Mouse (Mus musculus): Measurements from ENCODE around the gene Clip1.

Clip1 gene

DNA sequence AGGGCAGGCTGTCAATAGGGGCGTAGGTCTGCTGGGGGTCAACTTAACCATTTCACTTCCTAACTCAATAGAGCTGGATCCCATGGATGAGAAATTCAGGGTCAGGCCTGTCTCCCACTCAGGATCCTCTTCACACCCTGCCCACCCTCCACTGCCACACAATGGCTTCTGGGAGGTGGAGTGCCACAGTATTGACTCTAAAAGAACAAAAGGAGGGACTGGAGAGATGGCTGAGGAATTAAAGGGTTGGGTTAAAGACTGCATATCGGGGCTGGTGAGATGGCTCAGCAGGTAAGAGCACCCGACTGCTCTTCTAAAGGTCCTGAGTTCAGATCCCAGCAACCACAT, 13.0 kb downstream of the Clip1 start:
- in situ Hi-C loops (cut with MseI, MboI): no loop called here

DNA sequence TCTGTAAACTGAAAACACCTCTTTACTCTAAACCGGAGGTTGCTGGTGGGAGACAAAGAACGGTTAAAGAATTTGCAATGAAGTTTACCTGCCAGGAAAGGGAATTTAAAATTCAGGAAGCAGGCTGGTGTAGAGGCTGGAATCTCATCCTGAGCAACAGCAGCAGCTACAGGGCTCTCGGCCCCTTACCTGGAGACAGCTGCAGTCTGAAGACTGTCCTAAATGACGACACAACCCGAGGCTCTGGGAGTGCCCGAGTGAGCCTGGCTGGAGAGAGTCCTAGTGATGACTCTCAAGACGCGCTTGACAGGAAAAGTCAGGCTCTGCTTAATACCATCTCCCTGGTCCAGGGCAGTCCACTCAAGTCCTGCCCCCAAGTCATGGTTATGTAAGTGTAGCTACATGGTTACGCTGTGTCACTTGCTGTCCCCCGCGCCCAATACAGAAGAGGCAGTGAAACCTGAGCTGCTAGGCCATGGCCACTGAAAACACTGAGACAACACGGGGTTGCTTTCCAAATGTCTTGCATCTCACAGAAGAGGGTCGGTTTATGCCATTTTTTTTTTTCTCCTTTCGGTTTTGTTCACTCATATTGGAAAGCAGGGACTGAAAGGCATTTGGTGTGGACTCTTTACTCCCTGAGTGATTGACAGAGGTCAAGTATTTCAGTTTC, 13.5 kb downstream of the Clip1 start:
- in situ Hi-C loops (cut with MseI, MboI): no loop called here

DNA sequence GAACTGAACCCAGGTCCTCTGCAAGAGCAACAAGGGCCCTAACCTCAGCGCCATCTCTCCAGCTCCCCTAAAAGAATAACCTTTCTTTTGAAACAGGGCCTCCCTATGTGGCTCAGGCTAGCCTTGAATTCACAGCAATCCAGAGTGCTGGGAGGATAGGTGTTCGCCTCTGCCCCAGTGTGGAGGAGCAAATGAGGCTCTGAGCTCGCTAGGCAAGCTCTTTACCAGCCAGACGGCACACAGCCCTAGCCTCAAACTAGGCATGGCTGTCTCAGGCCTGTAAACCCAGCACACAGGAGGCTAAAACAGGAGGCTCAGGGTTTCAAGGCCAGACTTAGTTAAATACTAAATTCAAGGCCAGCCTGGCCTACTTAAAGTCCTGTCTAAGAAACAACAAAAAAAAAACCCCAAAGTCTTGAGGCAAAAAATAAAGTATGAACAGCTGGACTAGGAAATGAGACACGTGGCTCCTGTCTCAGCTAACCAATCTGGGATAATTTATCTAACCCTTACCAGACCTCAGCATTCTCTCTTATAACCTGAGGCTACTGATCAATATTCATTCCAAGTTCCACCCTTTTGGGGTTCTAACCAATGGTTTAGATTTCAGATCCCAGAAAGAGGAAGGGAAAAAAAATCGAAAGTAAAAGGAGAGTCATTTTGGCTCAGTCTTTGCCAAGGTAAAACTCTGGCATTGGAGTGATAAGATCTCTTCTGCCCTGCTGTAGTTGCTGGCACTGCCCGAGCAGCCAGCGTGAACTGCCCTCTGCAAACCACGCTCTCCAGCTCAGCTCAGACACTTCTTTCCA, 14.2 kb downstream of the Clip1 start:
- in situ Hi-C loops (cut with MseI, MboI): no loop called here

DNA sequence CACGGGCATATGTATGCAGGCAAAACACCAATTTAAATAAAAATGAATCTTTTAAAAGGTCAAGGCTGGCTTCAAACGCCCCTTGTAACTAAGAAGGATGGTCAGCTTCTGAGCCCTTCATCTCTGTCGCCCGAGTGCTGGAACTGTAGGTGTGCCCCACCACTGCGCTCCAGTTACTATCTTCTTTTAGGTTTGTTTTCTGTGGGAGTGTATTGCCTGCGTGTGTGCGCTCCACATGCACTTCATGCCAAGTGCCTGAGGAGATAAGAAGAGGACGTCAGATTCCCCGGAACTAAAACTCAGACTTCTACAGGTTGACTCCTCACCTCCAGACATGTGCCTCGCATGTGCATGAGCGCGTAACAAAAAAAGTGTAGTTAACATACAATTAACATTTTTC, 16.5 kb downstream of the Clip1 start:
- in situ Hi-C loops (cut with MseI, MboI): no loop called here

DNA sequence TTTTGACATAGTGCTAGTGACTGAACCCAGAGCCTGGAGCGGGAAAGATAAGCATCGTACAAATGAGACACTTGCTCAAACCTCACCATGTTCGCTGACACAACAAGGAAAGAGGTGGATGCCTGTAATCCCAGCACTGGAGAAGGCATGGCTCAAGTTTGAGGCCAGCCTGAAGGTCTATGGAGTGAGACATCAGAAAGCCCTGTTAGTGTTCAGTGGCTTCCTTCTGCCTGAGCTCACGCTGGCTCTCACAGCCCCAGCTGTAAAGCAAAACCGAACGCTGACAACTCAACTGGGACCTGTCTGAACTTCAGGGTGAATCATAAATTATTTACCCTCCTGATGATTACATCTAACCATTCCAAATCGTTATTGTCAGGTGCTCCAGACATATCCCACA, 18.5 kb downstream of the Clip1 start:
- in situ Hi-C loops (cut with MseI, MboI): no loop called here

DNA sequence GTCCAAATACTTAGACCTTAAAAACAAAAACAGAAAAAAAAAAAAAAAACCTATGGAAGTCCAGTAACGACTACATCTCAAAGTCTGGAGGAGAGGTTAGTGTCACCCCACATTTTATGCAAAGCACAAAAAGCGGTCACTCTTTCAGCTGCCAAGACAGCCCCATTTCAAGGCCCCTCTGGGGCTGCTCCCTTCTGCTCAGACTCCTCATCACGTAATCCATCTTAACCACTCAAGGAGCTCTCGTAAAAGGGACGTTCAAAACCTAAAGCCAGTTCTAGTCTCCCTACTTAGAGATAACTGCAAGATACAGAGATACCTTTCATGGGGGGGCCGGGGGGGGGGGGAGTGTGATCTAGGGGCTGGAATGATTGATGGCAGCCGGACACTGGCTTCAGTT, 20.1 kb downstream of the Clip1 start:
- in situ Hi-C loops (cut with MseI, MboI): no loop called here

DNA sequence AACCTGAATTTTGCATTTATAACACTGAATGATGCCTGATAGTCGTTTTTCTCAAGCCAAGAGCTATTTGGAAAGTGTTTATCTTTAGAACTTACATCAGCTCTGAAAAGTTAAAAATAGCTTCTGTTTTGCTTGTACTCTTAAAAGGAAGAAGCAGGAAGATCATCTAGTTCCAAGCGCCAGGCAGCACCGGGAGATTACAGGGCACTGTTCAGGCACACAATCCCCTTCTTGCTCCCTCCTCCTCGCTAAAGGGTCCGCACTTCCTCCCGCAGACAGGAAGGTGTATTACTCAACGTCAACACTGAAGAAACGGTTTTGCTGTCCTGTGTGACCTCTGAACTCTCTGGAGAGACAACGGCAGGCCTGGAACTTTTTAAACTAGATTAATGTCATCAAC, 22.4 kb downstream of the Clip1 start:
- in situ Hi-C loops (cut with MseI, MboI): no loop called here

DNA sequence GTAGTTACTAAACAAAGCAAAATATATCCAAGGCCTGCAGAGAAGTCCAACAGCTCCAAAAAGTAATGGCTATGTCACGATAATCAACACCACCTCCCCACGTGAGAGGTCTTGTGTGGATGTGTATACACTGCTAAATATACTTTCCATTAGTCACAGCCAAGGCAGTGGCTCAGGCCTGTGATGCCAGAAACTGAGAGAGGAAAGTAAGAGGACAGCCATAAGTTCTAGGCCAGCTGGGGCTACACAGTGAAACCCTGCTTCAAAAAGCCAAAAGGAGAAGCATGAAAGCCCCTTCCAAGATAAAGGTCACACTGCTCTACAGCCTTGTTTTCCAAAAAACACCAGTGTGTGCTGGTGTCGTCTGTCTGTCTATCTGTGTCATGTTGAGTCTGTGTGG, 22.8 kb downstream of the Clip1 start:
- in situ Hi-C loops (cut with MseI, MboI): no loop called here

DNA sequence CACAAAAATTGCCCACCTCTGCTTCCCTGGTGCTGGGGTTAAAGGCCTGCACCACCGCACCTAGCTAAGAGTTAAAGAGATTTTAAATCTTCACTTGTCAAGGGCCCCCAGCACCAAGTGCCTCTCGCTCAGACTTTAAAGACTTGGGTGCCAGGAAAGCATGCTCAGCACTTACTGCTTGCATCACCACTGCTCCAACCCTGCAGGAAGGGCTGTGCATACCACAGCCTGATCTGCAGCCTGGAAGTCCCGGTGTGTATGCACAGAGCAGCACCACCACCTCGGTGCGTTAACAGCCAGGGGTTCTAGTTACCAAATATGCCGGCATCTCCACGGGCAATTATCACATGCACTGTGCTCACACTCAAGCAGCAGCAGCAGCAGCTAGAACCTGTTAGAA, 26.8 kb downstream of the Clip1 start:
- in situ Hi-C loops (cut with MseI, MboI): no loop called here

DNA sequence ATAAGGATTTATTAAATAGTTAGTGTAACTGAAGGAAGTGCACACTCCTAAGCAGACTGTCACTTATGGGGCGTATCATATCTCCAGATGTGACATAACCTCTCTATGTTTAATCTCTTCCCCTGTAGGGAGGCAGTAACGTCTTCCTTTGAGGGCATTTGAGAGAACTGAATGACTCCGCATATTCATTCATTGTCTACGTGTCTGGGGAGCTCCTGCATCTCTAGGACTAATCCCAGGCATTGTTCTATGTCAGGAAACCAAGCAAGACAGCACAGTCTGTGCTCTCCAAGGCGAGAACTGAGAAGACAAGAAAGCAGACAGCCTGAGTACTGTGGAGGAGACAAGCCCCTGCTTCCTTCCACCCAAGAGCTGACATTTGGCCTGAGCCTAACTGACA, 29.5 kb downstream of the Clip1 start:
- in situ Hi-C loops (cut with MseI, MboI): no loop called here

DNA sequence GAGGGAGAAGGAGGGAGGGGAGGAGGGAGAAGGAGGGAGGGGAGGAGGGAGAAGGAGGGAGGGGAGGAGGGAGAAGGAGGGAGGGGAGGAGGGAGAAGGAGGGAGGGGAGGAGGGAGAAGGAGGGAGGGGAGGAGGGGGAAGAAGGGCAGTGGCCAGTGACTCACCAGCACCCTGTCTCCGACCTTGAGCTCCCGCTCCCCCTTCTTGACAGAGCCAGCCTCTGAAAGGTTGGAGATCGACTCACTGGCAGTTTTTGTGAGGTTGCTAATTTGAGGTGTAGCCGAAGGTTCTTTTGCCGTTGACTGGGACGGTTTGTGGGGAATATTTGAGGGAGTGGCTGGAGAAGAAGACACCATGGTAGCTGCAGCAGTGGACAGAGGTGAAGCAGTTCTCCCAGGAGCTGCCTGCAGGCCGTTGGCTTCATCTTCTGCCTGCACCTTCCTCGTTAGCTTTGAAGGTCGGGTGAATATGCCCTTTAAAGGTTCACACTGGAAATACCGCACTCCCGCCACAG, 31.1 kb downstream of the Clip1 start:
- in situ Hi-C loops (cut with MseI, MboI): no loop called here

DNA sequence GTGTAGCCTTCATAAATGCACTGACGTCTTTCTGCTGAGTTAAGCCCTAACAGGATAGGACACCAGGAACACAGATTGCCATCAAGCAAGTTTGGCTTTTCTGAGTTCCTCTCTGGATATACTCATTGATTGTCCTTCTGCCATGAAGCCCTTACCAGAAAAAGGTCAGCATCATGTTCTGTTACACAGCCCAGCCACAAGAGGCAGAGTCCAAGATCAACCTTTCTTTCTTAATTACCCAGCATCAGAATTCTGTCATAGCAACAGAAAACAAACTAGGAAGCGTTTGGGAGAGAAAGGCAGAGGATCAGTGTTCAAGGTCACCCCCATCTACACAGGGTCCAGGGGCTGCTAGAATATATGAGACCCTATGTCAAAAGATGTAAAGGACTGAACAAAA, 33.6 kb downstream of the Clip1 start:
- in situ Hi-C loops (cut with MseI, MboI): no loop called here

DNA sequence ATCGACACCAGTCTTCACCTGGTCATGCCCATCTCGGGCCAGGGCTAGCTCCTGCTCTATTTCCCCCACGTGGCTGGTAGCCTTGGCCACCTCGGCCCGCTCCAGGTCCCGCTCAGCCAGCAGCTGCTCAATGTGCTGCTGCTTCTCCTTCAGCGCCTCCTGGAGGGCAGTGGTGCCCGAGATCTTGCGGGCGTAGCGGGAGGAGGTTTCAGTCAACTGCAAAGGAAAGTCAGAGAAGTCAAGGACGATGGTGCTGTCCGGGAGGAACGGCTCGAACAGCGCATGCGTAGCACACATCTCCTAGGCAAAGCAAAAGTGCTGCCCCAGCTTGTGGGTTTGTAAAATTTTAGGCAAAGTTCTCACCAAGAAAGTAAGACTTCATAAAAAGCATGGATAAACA, 42.0 kb downstream of the Clip1 start:
- in situ Hi-C loops (cut with MseI, MboI): no loop called here

DNA sequence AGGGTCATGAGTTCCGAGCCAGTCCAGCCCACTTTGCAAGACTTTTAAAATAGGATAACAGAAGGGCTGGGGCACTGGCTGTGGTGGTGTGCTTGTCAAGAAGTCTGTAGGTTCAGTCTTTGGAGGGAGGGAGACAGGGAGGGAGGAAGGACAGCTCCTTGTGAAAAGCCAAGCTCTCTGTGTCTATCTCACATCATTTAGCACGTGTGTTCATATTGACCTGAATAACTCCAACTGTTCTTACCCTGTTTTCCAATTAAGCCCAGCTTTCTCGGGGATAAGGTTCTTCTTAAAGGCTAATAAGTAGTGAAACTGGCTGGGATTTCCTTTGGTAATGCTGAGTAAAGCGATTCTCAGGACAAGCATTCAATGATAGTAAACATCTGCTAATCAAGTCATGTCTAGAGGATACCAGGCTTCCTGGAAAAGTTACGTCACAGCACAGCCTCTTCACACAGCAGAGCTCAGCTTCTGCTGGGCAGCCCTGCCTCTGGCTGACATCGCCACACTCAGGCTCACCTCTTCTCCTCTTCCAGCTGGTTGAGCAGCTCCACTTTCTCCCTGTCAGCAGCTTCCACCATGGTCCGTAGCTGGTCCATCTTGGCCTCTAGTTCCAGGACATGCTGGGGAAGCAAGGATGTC, 43.0 kb downstream of the Clip1 start:
- in situ Hi-C loops (cut with MseI, MboI): no loop called here

DNA sequence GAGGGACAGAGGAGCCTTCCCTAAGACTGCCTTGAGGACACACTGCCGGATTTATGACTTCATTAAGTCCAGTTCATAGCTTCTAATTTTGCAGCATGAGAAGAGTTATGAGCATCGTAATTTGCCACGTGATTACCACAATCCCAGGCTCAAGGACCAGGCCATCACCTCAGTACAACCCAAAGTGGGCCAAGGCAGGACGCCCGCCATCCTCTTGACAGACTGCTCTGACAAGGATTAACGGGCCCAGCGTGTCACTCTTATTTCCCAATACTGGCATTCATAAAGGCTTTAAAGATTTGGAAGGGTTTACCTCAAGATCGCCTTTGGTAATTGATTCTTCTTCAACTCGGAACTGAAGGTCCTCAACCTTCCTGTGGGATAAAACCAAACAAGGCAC, 44.2 kb downstream of the Clip1 start:
- in situ Hi-C loops (cut with MseI, MboI): no loop called here

DNA sequence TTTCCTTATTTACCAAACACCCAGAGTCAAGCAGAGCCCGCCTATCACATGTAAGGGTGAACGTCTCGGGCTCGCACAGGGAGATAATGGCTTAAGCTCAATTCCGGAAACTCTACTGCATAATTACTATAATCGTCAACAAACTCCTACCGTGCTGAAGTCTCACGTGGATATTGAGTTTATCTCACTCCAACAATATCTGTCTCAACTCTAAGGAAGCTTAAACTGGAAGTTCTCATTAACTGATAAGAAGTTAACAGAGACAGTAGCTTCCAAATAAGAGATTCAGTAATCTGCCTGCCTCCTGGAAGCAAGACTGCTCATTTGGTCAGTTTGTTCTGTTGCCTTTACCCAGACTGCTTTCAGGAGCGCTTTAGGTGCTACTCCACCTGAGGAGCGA, 53.2 kb downstream of the Clip1 start:
- in situ Hi-C loops (cut with MseI, MboI): loop anchor here in 1 of 2 experiments (5.0 kb wide), 1 partner anchor 66 kb away; no protein-coding TSS in a partner anchor

DNA sequence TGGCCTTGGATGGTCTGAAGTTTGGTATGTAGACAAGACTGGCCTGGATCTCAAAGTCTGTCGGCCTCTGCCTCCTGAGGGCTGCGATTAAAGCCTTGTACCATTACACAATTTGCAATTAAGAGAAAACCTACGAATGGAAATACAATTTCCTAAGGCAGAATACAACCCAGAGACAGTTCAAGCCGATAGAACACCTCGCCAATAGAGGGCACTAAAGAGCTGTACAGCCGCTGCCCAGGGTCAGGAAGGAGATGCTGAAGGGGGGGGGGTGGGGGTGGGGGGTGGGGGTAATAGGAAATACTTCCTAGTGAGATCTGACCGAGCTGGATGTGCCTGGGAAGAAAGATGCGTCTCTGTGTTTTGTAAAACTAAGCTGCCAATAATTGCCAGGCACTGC, 57.8 kb downstream of the Clip1 start:
- in situ Hi-C loops (cut with MseI, MboI): loop anchor here in 1 of 2 experiments (10.0 kb wide), 1 partner anchor 68 kb away; no protein-coding TSS in a partner anchor

DNA sequence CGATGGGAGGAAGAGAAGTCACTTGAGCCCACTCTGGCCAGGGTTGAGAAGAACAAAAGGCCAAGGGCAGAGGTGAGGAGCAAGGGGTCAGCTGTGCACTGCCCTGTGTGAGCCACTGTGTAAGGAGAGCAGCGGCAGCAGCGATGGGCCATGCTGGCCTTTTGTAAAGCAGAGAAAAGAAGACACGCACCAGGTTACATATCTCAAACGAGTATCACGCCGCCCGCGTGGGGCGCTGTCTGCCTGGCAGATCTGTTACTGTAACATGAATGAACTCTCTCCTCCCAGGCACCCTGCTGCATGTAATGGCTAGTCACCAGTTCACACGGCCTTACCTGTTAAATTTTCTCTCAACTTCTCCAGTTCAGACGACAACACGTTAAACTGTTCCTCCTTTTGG, 62.0 kb downstream of the Clip1 start:
- in situ Hi-C loops (cut with MseI, MboI): loop anchor here in 1 of 2 experiments (10.0 kb wide), 1 partner anchor 72 kb away; no protein-coding TSS in a partner anchor

DNA sequence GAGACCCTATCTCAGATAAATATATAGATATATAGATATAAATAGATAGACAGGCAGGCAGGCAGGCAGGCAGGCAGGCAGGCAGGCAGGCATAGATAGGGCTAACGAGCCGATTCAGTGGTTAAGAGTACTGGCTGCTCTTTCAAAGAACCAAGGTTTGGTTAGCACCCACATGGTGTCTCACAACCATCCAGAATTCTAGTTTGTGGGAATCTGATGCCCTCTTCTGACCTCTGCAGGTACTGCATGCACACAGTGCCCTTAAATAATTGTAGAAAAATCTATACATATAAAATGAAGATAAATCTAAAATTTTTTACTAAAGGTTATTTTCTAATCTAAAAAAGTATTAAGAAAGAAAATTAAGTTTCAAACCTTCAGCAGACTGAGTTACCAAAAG, 65.9 kb downstream of the Clip1 start:
- in situ Hi-C loops (cut with MseI, MboI): no loop called here

DNA sequence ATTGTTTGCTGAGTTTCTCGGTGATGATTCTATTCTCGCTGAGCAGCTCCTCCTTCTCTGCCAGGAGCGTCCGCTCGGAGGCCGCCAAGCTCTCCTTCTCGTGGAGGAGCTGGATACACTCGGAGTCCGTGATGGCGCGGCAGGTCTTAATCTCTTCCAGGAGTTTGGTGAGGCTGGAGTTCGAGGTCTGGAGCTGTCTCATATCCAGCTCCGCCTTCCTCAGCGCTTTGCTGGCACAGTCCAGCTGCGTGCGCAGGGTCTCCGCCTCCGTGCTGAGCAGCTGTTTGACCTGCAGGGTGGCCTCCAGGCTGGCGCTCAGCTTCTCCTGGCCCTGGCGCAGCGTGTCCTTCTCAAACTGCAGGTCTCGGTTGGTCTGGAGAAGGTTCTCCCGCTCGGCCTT, 70.2 kb downstream of the Clip1 start:
- in situ Hi-C loops (cut with MseI, MboI): loop anchor here in 1 of 2 experiments (5.0 kb wide), 1 partner anchor 37 kb away; no protein-coding TSS in a partner anchor

DNA sequence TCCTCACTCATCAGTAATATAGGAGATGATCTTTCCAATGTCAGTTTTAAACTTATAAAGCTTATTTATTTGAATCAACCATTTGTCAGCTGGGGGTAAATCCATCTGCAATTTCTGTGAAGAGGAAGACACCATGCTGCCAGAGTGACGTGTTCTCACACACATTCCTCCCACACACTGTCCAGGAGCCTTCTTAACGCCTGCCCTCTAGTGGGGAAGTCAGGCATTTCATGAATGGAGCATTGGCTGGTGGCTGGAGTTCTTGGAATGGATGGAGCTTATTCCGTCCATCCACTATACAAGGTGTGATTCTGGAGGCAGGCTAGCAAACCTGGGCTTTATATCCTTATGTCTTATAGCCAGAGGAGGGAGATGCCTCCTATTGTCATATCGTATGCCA, 74.6 kb downstream of the Clip1 start:
- in situ Hi-C loops (cut with MseI, MboI): loop anchor here in 1 of 2 experiments (5.0 kb wide), 1 partner anchor 33 kb away; no protein-coding TSS in a partner anchor

DNA sequence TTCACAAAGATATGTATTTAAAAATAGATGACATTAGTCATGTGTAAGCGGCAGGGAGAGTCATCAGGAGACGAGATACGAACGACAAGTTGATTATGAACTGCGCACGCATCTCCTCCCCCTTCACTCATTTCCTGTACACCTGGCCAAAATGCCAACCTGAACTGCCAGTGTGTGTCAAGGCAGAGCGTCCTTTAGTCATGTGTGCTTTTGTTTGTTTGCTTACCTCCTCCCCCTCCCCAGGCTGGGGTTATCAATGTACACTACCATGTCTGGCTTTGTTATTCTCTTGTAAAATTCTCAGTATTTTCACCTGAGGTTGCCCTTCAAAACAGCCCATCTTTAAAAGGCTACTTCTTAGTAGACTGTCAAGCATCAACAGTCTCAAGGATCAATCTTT, 75.0 kb downstream of the Clip1 start:
- in situ Hi-C loops (cut with MseI, MboI): no loop called here

Measured in mouse trophoblast stem cell (cell line).